Mouse (Mus musculus) kidney, embryonic 15.5 days (tissue): ENCODE measurements around the gene Ppox. TPM values are rescaled to one million over a fixed set of nuclear protein-coding genes. Genes with fewer than 3 reads are reported as not detected.
"Not testable (repeated sequence)": the region's sequence is repeated elsewhere in the genome, so short reads cannot be mapped to it uniquely, and the experiment has no call there.

Experiments
- ATAC-seq: fragments of 200-750 bp; cut with Nextera tagmentation; replicated peaks from 2 replicates; pipeline ENCODE4 v1.8.0; 2017; ENCODE audit warnings: moderate TSS enrichment; ENCODE audit not compliant: low FRiP score
- H3K27ac ChIP-seq: fragments of 300-500 bp; sonication (generic); 2 replicates; pipeline ENCODE4 v1.5.1; 2015; ENCODE audit warnings: mild to moderate bottlenecking, inconsistent platforms
- H3K27me3 ChIP-seq: fragments of 300-500 bp; sonication (generic); 2 replicates; pipeline ENCODE4 v1.6.1; 2015; ENCODE audit warnings: inconsistent platforms
- H3K36me3 ChIP-seq: fragments of 300-500 bp; sonication (generic); 2 replicates; pipeline ENCODE4 v1.6.1; 2015; ENCODE audit warnings: inconsistent platforms
- H3K4me1 ChIP-seq: fragments of 300-500 bp; sonication (generic); 2 replicates; pipeline ENCODE4 v1.6.1; 2015; ENCODE audit warnings: inconsistent platforms
- H3K4me2 ChIP-seq: fragments of 300-500 bp; sonication (generic); 2 replicates; pipeline ENCODE4 v1.6.1; 2015; ENCODE audit warnings: moderate library complexity, mild to moderate bottlenecking, inconsistent platforms
- H3K4me3 ChIP-seq: fragments of 300-500 bp; sonication (generic); replicated peaks from 2 replicates; pipeline ENCODE4 v1.5.1; 2015; ENCODE audit warnings: mild to moderate bottlenecking, inconsistent platforms
- H3K9ac ChIP-seq: fragments of 300-500 bp; sonication (generic); 2 replicates; pipeline ENCODE4 v1.6.1; 2015; ENCODE audit warnings: mild to moderate bottlenecking, inconsistent platforms
- H3K9me3 ChIP-seq: fragments of 300-500 bp; sonication (generic); replicated peaks from 2 replicates; pipeline ENCODE4 v1.6.1; 2016; ENCODE audit warnings: inconsistent platforms
- WGBS: fragments of 180-500 bp; shearing (Covaris S2); methylation state at CpG from one replicate; pipeline ENCODE4 v1.1.7; 2015; ENCODE audit warnings: mixed read lengths; 5-methylcytosine and 5-hydroxymethylcytosine counted together
- polyA plus RNA-seq: library from polyadenylated mRNA; unstranded; fragments of >200 nt; fragmentation: Nextera tagmentation; extraction: Ambion mirVana; gene quantifications from 2 replicates; pipeline ENCODE4 v1.2.1, GENCODE M21; 2015

The Ppox gene
- polyA plus RNA-seq, 1 experiment from 2014 or later = 65.4 TPM

DNA sequence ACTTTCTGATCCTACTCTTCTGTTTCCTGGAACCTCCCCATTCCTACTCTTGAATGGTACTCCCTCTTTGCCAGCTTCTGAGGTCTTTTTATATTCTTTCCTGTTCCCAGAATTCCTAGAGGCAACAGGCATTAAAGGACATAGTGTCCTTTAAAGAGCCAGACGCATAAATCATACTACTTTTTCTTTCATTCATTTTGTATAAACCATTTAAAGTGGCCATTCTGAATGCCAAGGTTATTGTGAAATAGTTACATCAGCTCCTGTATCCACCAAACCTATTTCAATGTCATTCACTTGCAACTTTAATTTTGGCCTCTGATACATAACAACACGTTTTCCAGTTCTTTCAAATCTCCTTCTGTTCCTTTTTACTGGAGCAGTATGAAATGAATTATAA lies 28.3 kb upstream of the Ppox start:
- ATAC-seq = no peak
- Histone ChIP-seq H3K4me2 (no peak overlapping the region), H3K4me3 (no peak overlapping the region), H3K36me3 (no peaks in the 10 kb centered on the region), H3K9me3 (no peaks in the 10 kb centered on the region), H3K4me1 (no peaks in the 10 kb centered on the region), H3K27me3 (no peaks in the 10 kb centered on the region), H3K9ac (no peak overlapping the region), H3K27ac (no peak overlapping the region)
- 69% methylated on average over 2 of the region's 2 CpGs for WGBS

DNA sequence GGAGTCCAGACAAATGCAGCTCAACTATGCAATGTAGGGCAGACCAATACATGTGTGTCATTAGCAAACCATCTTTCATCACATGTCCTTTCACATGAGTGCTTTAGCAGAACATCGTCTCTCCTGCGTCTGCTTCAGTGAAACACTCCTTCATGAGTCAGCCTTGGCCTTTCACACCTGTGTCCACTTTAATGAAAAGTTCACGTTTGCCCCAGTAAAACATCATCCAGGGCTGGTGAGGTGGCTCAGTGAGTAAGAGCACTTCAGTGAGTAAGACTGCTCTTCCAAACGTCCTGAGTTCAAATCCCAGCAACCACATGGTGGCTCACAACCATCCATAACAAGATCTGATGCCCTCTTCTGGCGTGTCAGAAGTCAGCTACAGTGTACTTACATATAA lies 25.2 kb upstream of the Ppox start:
- H3K27ac ChIP-seq = not testable (repeated sequence)

DNA sequence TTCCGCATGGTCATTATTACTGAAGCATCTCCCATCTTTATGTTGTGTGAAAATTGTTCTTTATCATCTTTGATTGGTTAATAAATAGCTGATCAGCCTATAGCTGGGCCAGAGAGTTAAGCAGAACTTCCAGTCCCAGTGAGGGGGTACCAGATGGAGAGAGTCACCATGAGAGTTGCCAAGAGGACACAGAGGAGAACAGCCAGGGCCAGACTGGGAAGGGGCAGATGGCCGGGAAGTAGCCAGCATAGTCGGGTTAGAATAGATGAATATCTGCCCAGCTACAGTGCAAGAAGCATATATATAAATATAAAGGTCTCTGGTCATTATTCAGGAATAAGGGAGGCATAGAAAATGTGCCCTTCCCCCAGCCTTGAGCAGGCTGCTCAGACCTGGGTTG lies 17.2 kb upstream of the Ppox start:
- H3K27ac ChIP-seq = no peak overlapping the region
- H3K36me3 ChIP-seq = no peaks in the 10 kb centered on the region
- H3K27me3 ChIP-seq = peaks cover 22% of the 10 kb centered on the region
- H3K9ac ChIP-seq = no peak overlapping the region
- H3K4me1 ChIP-seq = peaks cover 7% of the 10 kb centered on the region
- H3K9me3 ChIP-seq = no peaks in the 10 kb centered on the region
- 70% methylated on average over 3 of the region's 3 CpGs for WGBS
- no peak for ATAC-seq
- H3K4me3 ChIP-seq = no peak overlapping the region
- H3K4me2 ChIP-seq = no peak overlapping the region

More for the DNA sequence above, 25.2 kb upstream of the Ppox start:
- not testable (repeated sequence) for H3K4me2 ChIP-seq, H3K27me3 ChIP-seq, H3K9ac ChIP-seq, H3K4me3 ChIP-seq, H3K36me3 ChIP-seq, H3K9me3 ChIP-seq, H3K4me1 ChIP-seq, ATAC-seq
- 75% methylated on average over 5 of the region's 5 CpGs for WGBS

DNA sequence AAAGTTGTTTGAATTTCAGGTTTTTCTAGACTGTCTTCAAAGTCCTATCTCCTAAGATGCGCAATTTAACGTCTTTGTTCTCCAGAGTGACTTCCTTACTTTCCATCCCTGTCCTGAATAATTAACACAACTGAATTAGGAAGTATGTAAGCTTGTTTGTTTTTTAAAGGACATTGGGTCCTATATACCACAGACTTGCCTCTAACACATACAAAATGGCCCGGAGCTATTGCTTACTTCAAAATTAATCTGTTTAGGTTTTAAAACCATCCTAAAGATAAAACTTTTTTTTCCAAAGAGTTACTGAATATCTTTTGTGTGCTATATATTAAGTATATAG lies 14.0 kb upstream of the Ppox start:
- no peak for ATAC-seq
- peak overlapping the region; percentile 79 for H3K4me3 ChIP-seq
- peaks cover 19% of the 10 kb centered on the region for H3K27me3 ChIP-seq
- peaks cover 10% of the 10 kb centered on the region for H3K4me1 ChIP-seq
- 13% methylated on average over 3 of the region's 3 CpGs for WGBS
- H3K9ac ChIP-seq = peak overlapping the region; percentile 74; the same call in 1 of the 2 replicates
- H3K9me3 ChIP-seq = no peaks in the 10 kb centered on the region
- H3K4me2 ChIP-seq = peak overlapping the region; percentile 73
- H3K27ac ChIP-seq = peak overlapping the region; percentile 96
- peaks cover 11% of the 10 kb centered on the region for H3K36me3 ChIP-seq

DNA sequence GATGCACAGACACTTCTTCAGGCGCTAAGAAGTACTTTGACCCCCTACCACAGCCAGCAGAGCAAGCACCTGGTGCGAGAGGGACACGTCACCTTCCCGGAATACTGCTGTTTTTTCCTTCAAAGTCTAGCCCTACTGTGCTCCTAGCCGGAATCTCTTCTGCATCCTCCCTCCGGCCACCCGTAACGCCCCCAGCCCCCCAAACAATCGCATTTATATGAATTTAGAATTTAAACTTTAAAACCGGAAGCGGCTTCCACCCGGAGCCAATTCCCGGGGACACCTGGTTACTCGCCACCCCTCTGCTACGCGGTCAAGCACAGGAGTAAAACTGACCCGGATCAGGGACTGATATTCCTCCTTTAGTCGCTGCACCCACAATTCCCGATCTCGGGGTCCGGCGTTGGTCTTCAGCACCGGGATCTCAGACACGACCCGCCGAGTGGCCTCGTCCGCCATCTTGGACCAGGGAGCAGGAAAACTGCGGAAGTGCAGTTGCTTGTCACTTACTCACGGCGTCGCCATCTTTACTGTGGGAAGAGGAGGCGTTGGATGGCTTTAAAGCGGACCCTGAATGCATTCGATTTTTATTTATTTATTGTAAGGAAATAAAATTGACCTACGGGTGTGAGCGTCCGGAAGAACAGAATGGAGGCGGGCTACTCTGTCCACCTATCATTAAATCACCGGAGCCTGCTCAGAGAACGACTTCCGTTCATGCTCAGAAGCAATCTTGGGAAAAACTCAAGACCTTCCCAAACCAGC lies 13.5 kb upstream of the Ppox start, which contains the start of gene Ufc1:
TSS of gene Ufc1 (minus strand) at position 727 of the 765 bp plus-strand sequence.
- Histone ChIP-seq H3K4me2 (peak within 1 kb of the TSS; percentile 73), H3K36me3 (peaks cover 16% of the 10 kb centered on the region), H3K9me3 (no peaks in the 10 kb centered on the region), H3K27ac (peak within 1 kb of the TSS; percentile 96), H3K4me1 (peaks cover 10% of the 10 kb centered on the region), H3K9ac (peak within 1 kb of the TSS; percentile 74), H3K4me3 (peak within 1 kb of the TSS; percentile 79), H3K27me3 (peaks cover 19% of the 10 kb centered on the region)
- ATAC-seq = peak; percentile 83
- under 1% methylated on average over 42 of the region's 42 CpGs for WGBS

DNA sequence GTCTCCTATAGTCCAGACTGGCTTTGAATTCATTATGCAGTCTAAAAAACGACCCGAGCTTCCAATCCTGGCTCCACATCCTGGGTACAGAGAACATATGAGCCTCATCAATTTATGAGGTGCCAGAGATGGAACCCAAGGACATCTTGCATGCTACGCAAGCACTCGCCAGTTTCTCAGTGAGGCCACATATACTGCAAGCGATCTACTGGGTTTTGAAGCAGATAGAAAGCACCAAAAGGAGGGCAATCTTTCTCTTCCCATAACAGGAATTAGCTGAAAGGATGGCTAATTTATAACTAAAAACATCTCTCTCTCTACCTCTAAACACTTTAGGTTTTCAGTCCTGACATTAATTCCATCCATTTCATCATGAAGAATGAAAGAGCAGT lies 12.9 kb upstream of the Ppox start:
- peak overlapping the region; percentile 96 for H3K27ac ChIP-seq
- H3K27me3 ChIP-seq = peaks cover 19% of the 10 kb centered on the region
- H3K36me3 ChIP-seq = peaks cover 22% of the 10 kb centered on the region
- H3K4me3 ChIP-seq = peak overlapping the region; percentile 79
- H3K4me1 ChIP-seq = peaks cover 10% of the 10 kb centered on the region
- 34% methylated on average over 5 of the region's 5 CpGs for WGBS
- ATAC-seq = no peak
- H3K9ac ChIP-seq = peak overlapping the region; percentile 74
- no peaks in the 10 kb centered on the region for H3K9me3 ChIP-seq
- peak overlapping the region; percentile 73 for H3K4me2 ChIP-seq

DNA sequence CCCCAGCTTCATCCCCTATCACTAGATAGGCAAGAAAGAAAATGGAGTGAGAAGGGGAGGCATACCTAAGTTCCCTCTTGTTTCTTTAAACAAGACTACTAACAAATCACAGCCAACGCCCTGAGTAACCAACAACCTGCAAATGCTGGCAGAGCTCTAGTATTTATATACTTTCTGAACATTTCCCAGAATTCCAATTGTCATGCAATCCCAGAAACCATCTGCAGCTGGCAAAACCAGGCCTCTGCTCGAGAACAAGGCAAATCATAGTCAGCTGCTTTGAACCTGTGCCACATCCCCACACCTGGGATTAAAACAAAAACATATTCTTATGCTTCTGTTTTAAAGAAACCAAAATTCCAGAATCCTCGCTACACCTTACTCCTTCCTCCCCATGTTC lies 12.4 kb upstream of the Ppox start:
- WGBS = 85% methylated on average over 3 of the region's 3 CpGs
- ATAC-seq = no peak
- Histone ChIP-seq H3K4me3 (peak overlapping the region; percentile 79), H3K9ac (no peak overlapping the region), H3K9me3 (no peaks in the 10 kb centered on the region), H3K27me3 (peaks cover 14% of the 10 kb centered on the region), H3K27ac (no peak overlapping the region), H3K4me1 (peaks cover 12% of the 10 kb centered on the region), H3K4me2 (peak overlapping the region; percentile 73), H3K36me3 (peaks cover 27% of the 10 kb centered on the region)

DNA sequence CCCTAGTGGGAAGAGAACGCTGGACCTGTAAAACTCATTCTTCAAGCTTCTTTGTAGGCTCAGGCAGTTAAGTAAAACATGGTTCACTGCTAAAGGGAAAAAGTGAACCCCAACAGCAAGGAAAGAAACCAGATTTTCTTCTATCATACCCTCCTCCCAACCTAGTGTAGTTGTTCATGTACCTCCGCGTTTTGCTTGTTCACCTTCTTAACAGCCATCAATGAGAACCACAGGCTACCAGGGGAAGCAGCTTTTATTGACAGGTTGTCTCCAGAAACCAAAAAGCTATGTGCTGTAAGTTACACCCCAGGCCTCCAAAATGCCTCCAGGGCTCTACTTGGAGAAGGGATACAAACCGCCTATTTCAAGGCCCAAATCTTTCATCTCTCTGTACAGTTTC lies 7.3 kb upstream of the Ppox start:
- Histone ChIP-seq H3K27me3 (no peaks in the 10 kb centered on the region), H3K9ac (no peak overlapping the region), H3K4me1 (peaks cover 34% of the 10 kb centered on the region), H3K4me2 (peak overlapping the region; percentile 64), H3K4me3 (peak overlapping the region; percentile 95), H3K27ac (peak overlapping the region; percentile 24; the same call in 1 of the 2 replicates), H3K36me3 (peaks cover 62% of the 10 kb centered on the region), H3K9me3 (no peaks in the 10 kb centered on the region)
- ATAC-seq = no peak
- 68% methylated on average over 4 of the region's 4 CpGs for WGBS

DNA sequence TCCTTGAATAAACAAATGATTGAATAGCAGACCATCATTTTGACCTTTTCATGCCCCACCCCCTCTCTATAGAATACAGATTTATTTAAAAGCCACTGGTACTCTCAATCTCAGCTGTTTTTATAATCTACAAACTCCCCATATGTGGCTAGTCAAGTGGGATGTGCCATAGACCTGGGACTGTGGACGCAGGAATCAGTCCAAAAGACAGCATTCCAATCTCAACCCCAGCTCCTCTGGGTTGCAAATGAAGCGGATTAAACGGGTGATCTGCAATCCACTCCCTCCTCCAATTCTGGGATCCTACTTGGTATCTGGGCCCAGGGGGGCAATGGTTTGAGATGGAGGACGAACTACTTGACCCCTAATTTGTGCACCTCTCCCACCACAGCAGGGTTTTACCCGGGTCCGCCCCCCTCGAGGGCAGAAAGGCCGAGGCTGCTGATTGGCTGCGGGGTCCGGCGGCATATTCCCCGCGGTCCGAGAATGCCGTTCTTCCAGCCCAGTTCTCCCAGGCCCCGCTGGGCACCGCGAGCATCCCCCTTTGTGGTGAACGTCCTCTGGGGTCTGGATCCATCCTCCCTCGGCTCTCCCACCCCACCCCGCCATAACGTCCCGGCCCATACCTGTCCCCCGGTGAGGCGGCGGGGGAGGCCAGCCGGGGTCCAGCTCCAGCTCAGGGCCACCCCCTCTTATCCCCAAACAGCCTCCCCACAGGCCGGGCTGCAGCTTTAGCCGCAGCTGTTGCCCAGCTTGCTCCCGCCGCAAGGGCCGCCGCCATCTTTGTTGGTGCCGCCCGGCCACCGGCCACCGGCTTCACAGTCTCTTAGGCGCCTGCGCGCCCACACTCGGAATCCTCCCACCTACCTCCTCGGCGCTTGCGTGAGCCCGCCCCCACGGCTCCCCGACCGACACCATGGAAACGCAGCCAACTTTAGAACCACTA lies 6.4 kb upstream of the Ppox start, which contains the start of gene Usp21:
TSS of gene Usp21 (minus strand) at position 856 of the 946 bp plus-strand sequence.
- Histone ChIP-seq H3K4me1 (peaks cover 32% of the 10 kb centered on the region), H3K27ac (peak within 1 kb of the TSS; percentile 96), H3K9me3 (no peaks in the 10 kb centered on the region), H3K4me2 (peak within 1 kb of the TSS; percentile 64), H3K27me3 (no peaks in the 10 kb centered on the region), H3K9ac (peak within 1 kb of the TSS; percentile 99), H3K36me3 (peaks cover 69% of the 10 kb centered on the region), H3K4me3 (peak within 1 kb of the TSS; percentile 95)
- ATAC-seq = peak; percentile 95
- under 1% methylated on average over 49 of the region's 49 CpGs for WGBS

DNA sequence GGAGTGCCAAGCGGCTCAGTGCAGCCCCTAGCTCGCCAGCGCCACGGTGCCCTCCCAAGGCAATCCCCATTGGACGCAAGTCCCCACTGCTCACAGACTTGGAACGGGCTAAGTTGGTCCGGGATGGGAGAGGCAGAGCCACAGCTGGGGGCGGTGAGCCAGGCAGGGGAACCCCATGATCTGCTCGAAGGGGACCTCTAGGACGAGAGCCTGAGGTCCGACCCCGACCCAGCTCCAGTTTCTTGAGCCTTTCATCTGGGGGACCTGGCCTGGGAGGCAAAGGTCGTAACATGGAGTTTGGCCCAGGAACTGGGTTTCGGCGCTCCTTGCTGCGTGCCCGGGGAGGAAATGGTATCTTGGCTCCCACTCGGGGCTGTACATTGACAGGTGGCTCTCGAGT lies 5.5 kb upstream of the Ppox start:
- WGBS = 86% methylated on average over 19 of the region's 19 CpGs
- Histone ChIP-seq H3K4me3 (peak overlapping the region; percentile 95; the same call in 1 of the 2 replicates), H3K27me3 (no peaks in the 10 kb centered on the region)

DNA sequence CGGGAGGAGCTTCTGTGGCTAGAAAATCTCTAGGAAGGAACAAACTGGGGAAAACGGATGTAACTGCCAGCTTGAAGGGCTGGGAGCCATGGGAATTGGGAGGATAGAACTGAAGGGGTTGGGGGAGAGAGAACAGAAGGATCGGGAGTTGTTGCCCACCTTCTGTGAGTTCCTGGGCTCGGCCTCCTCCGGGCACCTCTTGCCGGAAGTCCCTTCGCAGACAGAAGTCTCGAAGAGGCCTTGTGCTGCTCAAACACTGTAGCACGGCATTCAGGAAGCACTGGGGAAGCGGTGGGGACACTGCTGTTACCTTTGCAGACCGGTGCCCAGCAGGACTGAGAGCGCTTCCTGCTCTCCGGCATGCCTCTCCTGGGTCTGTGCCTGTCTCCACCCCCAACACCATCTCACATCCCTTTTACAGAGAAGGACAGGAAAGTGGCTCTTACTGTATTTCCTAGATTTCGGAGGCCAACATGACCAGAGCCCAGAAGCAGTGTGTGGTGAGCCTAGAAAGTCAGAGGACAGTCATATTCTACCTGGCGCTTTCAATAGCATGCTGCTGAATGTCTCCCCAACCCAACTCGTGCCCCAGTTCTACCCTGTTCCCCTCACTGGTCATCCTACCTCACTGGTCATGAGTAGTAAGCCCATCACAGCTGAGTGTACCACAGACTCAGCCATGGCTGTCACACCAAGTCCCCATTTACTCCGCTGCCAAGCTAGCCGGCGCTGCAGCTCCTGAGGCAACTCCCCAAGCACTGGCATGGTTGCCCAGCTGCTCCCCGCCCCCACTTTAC lies 4.3 kb upstream of the Ppox start:
- H3K27me3 ChIP-seq = no peaks in the 10 kb centered on the region
- 0 out of 2 replicates have a peak overlapping the region, but pooled peaks have one; percentile 13 for H3K27ac ChIP-seq
- no peak overlapping the region for H3K9ac ChIP-seq
- no peak for ATAC-seq
- H3K4me3 ChIP-seq = no peak overlapping the region
- no peak overlapping the region for H3K4me2 ChIP-seq
- H3K36me3 ChIP-seq = peaks cover 66% of the 10 kb centered on the region
- H3K9me3 ChIP-seq = no peaks in the 10 kb centered on the region
- 88% methylated on average over 20 of the region's 20 CpGs for WGBS
- H3K4me1 ChIP-seq = peaks cover 43% of the 10 kb centered on the region

More for the DNA sequence above, 5.5 kb upstream of the Ppox start:
- Histone ChIP-seq H3K9ac (no peak overlapping the region), H3K9me3 (no peaks in the 10 kb centered on the region), H3K36me3 (peaks cover 72% of the 10 kb centered on the region), H3K4me2 (peak overlapping the region; percentile 64), H3K4me1 (peaks cover 40% of the 10 kb centered on the region), H3K27ac (no peak overlapping the region)
- no peak for ATAC-seq
